Mouse (Mus musculus) v-Abl transformed pro-B cells (cell line): ENCODE results near the gene Cldn11.

Experiments used
- in situ Hi-C, 2 experiments: fragments of 400-800 bp; cut with MboI; formaldehyde crosslinking; loops; one replicate each; pipeline ENCODE4 v1.15.1; 2025; ENCODE audit not compliant: unreplicated experiment in 2 of 2

Cldn11 gene

DNA sequence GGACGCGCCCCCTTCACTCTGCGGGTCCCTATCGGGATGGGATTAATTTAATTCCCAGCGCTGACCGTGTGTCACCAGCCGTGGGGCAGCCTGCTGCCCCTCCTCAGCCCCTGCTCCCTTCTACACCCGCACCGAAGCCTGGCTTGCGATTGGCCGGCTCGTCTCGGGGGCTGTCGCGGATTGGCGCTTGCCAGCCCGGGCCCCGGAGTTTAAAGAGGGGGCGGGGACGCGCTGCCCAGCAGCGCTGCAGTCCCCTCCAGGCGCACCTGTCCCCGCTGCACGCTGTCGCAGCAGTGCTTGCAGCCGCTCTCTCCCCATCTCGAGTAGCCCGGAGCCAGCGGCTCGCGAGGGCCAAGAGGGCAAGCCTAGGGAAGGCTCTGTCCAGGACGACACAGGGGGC lies at the start of gene Cldn11:
Gene Cldn11 (plus strand): TSS at position 215 of the 400 bp plus-strand sequence.
- in situ Hi-C loops, result loop anchor here (5.0 to 25.0 kb wide), 6 partner anchors 175 to 1588 kb away; partner anchors contain the start of genes Zfp639 (in 2 of the 2), Mrpl47 (in 1 of the 2) and Ndufb5 (in 1 of the 2)

DNA sequence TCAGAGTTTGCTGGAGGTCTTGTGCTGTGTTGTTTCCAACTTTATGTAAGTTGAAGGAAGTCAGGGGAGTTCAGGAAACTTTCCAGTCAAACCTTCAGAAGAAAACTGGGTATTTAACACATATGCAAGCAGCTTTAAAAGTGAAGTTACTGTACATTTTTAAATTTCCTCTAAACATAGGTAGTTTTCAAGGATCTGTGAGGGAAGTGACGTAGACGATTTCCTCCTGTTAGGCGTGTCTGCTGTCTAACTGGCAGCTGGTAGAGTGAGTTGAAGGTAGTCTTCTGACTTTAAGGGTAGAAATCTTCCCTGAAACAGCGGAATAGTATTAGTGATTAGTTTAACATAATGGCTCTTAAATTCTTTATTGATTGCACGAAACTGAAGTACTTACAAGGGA lies 49.7 kb upstream of the Cldn11 start:
- in situ Hi-C loops, result loop anchor here in 1 of 2 experiments (5.0 kb wide), 1 partner anchor 38 kb away; no protein-coding TSS in a partner anchor

DNA sequence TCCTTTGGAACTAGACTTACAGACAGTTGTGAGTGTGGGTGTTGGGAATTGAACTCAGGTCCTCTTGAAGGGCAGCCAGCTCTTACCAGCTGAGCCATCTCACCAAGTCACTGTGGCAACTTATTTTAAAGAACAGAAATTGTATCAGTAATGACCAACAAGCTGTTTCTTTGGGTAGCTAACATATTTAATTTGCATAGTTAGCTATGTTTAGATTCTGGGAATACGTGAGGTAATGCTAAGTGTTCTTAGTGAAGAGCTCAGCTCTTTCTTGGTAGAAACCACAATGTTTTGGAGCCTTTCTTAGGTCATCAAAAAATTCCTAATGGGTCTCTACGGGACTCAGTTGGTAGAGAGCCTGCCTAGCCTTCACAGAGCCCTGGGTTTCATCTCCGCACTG lies 48.9 kb upstream of the Cldn11 start:
- in situ Hi-C loops, result loop anchor here in 1 of 2 experiments (5.0 kb wide), 1 partner anchor 39 kb away; no protein-coding TSS in a partner anchor

DNA sequence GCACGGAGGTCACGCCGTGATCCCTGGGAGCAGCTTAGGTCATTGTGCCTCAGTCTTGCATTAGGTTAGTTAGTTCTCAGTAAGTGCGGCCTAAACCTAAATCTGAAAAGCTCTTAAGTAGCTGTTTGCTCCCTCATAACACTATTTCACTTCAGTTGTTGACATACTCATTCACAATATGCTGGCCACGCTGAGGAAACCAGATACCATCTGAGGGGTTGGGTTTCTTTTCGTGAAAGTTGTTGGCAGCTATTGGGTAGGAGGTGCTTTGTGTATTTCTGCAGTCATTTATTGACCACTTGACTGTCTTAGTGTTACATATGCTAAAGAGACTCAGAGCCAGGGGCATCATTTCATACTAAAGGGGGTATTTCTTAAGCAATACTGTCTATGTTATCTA lies 44.8 kb upstream of the Cldn11 start:
- in situ Hi-C loops, result loop anchor here (5.0 kb wide), 1 partner anchor 43 kb away; no protein-coding TSS in a partner anchor

DNA sequence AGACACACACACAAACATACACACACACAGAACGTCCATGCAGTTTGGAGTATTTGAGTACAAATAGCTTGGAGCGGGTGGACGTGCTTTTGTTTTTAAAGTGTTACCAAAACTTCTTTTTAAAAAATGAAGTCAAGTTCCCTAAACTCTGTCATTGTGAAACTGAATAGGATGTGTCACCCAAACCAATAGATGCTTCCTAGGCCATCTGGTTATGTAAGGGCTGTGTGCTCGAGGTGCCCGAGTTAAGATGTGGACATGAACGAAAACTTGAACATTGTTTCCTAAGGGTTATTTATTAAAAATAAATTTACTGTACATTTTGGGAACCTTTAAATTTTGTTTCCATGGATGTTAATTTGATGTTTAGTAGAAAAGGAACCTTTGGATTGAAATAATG lies 43.1 kb upstream of the Cldn11 start:
- in situ Hi-C loops, result loop anchor here in 1 of 2 experiments (5.0 kb wide), 1 partner anchor 44 kb away; no protein-coding TSS in a partner anchor

DNA sequence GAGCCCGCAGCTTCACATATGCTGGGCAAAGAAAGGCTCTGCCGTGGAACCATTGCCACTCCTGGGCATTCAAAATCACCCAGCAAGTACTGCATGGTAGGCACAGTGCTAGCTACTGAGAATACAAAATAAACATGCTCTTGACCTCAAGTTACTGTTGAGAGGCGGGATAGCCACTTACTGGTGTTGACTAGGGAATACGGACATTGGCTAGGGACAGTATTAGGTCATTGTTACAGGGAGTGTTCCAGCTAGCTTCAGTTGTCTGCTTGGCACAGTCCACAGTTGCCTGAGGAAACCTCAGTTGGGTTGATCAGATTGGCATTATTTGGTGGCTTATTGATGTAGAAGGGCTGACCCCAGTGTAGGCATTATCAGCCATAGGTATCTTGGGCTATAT lies 42.0 kb upstream of the Cldn11 start:
- in situ Hi-C loops, result loop anchor here in 1 of 2 experiments (5.0 kb wide), 1 partner anchor 45 kb away; no protein-coding TSS in a partner anchor

DNA sequence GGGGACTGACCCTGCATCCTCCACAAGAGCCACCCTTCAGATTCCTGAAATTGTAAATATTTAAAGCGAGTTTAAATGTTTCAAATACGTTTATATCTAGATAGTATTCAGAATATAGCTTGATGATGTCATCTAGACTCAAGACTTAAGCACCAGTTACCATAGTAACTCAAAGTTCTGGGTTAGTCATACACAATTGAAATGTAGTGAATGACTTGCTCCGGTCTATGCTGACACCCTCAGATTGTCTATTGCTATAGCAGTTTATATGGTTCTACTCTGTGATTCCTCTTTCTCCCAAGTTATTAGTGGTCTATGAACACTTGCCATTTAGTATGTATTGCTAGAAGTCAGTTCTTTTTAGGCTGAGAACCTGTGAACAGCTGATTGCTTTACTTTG lies 40.6 kb upstream of the Cldn11 start:
- in situ Hi-C loops, result loop anchor here in 1 of 2 experiments (5.0 kb wide), 1 partner anchor 47 kb away; no protein-coding TSS in a partner anchor

DNA sequence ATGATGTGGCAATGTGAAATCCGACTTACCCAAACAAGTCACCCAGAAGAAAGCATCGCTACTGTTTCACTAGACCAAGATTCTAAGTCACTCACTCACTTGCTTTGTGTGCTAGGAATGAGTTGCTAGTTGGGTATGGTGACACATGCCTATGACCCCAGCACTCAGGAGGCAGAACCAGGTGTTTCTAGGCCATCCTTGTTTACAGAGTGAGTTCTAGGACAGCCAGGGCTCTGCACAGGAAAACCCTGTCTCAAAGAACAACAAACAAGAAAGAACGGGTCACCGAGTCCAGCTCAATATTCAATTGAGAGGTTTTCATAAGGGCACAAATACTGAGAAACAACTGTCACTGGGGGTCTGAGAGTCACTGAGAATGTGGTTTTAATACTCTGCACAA lies 26.6 kb upstream of the Cldn11 start:
- in situ Hi-C loops, result no loop called here

DNA sequence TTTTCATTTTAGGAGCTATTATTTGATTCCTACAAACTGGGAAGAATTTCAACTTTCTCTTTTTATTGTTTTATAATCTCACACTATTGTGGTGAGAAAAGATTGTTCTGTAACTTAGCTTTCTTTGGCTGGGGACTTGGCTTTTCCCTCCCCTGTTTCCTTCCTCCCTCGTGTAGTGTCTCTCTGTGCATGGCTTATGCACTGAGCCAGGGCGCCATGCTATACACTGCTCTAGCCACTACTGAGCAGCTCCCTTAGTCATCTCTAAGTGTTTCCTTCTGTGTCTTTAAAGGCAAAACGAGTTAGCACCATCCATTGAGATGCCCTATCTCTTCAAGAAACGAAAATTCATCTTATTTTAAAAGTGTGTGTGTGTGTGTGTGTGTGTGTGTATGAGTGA lies 23.4 kb upstream of the Cldn11 start:
- in situ Hi-C loops, result loop anchor here (25.0 kb wide), 2 partner anchors 1386 to 1611 kb away; partner anchors contain the start of genes Zfp639 (in 2 of the 2), Mrpl47 (in 1 of the 2) and Ndufb5 (in 1 of the 2)

DNA sequence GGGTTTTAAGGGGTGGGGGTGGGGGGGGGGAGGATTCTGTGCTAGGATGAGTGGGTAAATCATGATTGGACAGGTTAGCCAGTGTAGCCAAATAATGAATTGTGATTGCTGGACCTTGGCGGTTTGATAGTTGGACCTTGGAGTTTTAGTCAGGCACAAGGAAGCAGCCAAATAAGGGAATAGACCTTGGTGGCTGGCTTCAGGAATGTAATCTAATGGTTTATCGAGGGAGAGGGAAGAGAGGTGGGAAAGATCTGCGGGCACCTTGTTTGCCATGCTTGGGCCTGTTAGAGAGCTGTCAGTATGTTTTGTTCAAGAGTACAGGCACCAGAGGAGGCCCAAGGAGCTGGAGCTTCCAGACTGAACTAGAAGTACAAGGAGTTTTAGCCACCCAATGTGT lies 22.9 kb upstream of the Cldn11 start:
- in situ Hi-C loops, result loop anchor here (25.0 kb wide), 2 partner anchors 1385 to 1610 kb away; partner anchors contain the start of genes Zfp639 (in 2 of the 2), Mrpl47 (in 1 of the 2) and Ndufb5 (in 1 of the 2)

DNA sequence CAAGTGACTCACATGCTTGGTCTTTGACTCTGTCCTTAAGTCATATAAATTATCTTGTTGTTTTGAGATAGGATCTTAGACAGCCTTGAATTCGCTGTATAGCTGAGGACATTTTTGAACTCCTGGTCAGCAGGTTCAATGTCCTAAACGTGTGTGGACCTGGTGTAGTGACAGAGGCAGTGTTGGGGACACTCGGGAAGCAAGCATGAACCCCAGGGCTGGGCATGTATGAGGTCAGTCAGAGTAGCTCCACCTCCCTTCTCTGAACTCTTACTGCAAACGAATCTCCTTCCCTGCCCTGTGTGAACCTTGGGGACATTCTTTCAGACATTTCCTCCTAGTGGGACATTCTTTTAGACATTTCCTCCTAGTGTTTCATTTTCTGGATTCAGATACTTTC lies 20.0 kb upstream of the Cldn11 start:
- in situ Hi-C loops, result loop anchor here (5.0 to 25.0 kb wide), 4 partner anchors 32 to 1608 kb away; partner anchors contain the start of genes Zfp639 (in 2 of the 2), Actrt3 (in 1 of the 2), Mrpl47 (in 1 of the 2) and Ndufb5 (in 1 of the 2)

DNA sequence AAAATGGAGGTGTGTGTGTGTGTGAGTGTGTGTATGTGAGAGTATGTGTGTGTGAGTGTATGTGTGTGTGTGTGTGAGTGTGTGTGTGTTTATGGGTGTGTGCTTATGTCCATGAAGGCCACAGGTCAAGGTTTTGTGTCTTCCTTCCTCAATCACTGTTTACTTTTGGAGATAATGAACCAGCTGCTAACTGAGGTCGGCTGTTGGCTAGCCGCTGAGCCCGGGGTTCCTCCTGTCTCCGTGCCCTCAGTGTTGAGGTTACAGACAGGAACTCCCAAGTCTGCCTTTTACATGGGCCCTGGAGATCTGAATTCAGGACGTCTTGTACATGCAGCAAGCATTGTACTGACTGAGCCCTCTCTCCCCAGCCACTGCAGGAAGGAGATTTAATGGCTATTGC lies 16.1 kb upstream of the Cldn11 start:
- in situ Hi-C loops, result loop anchor here (5.0 to 25.0 kb wide), 4 partner anchors 36 to 1604 kb away; partner anchors contain the start of genes Zfp639 (in 2 of the 2), Actrt3 (in 1 of the 2), Mrpl47 (in 1 of the 2) and Ndufb5 (in 1 of the 2)

DNA sequence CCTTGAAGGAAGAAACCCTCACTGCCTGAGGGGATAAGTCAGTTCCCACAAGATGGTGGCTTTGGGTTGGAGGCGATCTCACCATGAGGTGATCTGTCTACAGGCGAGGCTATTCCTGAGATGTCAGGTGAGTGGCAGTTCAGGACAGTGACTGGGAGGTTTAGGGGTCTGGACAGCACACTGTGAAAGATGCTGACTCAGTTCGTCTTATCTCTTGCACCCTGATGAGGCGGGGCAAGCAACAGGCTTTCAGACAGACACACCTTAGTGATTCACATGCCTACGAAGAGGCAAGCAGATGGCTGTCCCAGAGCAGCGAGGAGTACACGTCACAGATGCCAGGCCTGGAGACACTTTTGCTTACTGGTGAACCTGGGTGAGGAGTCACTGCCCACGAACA lies 15.5 kb upstream of the Cldn11 start:
- in situ Hi-C loops, result loop anchor here (5.0 to 25.0 kb wide), 4 partner anchors 37 to 1603 kb away; partner anchors contain the start of genes Zfp639 (in 2 of the 2), Actrt3 (in 1 of the 2), Mrpl47 (in 1 of the 2) and Ndufb5 (in 1 of the 2)

DNA sequence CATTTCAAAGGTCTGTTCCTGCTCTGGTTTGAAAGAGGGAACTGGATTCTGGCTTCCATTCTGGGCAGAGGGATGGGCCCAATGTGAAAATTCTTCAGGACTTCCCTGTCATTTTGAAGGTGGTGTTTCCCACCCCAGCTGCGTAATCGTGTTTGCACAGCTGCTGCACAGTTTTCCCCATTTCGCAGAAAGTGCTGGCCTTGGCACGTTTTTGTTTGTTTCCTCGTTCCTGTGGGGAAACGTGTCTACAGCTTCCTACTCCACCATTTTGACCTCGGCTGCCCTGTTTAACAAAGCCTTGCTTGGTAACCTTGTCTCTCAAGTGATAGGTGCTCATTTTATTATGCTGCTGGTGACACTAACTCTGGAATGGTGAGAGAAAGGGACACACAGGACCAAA lies 15.0 kb upstream of the Cldn11 start:
- in situ Hi-C loops, result loop anchor here (5.0 to 25.0 kb wide), 5 partner anchors 37 to 1603 kb away; partner anchors contain the start of genes Zfp639 (in 2 of the 2), Actrt3 (in 1 of the 2), Mrpl47 (in 1 of the 2) and Ndufb5 (in 1 of the 2)

DNA sequence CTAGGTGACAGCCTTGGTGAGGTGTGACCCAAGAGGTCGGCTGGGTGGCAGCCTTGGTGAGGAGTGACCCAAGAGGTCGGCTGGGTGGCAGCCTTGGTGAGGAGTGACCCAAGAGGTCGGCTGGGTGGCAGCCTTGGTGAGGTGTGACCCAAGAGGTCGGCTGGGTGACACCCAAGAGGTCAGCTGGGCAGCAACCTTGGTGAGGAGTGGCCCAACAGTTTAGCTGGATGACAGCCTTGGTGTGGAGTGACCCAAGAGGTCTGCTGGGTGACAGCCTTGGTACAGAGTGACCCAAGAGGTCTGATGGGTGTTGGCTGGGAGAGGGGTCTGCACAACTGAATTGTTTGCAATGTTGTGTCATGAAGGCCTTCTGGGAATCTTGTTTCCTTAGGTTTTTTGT lies 13.1 kb upstream of the Cldn11 start:
- in situ Hi-C loops, result loop anchor here (5.0 to 25.0 kb wide), 4 partner anchors 79 to 1601 kb away; partner anchors contain the start of genes Zfp639 (in 2 of the 2), Actrt3 (in 1 of the 2), Mrpl47 (in 1 of the 2) and Ndufb5 (in 1 of the 2)

DNA sequence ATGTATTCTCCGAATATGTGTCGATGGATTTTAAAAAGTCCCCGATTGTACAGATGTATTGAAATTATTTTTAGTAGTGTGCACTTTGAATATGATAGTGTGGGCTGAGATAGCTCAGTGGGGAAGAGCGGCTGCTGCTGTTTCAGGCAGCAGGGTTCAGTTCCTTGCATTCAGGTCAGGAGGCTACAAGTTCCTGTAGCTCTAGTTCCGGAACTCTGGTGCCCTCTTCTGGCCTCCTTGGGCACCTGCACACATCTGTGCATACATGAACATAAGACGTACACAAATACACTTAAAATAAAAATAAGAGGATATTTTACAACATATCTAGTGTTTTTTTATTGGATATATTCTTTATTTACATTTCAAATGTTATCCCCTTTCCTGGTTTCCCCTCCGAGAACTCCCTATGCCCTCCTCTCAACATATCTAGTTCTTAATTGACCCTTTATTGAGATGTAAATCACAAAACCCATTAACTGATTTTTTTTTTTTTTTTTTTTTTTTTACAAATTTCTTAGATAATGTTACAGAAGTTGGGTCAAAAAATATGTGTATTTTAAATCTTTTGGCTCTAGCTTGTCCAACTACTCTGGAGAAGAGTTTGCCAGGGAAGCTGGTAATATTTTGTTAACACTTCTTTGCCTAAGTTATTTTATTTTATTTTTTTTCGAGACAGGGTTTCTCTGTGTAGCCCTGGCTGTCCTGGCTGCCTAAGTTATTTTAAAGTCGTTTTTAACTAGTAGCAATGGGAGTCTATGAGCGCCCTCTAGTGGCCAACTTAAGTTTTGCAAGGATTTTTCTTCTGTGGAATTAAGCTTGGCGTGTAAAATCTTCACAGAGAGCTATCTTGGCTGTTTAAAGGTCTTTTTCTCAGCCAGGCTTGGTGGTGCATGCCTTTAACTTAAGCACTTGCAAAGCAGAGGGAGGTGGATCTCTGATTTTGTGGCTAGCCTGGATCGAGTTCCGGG lies 11.0 kb upstream of the Cldn11 start:
- in situ Hi-C loops, result loop anchor here (5.0 to 25.0 kb wide), 4 partner anchors 81 to 1599 kb away; partner anchors contain the start of genes Zfp639 (in 2 of the 2), Actrt3 (in 1 of the 2), Mrpl47 (in 1 of the 2) and Ndufb5 (in 1 of the 2)

DNA sequence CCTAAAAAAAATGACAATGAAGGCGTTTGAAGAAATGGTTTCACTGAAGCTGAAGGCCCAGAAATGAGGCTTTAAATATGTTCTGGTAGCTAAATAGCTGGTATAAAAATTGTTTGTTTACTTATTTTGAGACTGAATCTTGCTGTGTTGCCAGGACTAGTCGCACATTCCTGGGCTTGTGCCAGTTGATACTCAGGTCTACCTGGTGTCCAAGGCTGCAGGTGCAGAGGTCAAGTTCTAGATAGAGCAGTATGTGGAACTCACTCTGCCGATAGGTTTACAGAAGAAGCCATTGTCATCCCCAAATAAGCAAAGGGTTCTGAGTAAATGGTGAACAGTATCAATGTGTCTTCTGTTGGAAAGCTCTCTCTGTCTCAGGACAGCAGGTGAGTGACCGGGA lies 8.1 kb upstream of the Cldn11 start:
- in situ Hi-C loops, result loop anchor here (5.0 to 25.0 kb wide), 6 partner anchors 167 to 1596 kb away; partner anchors contain the start of genes Zfp639 (in 2 of the 2), Mrpl47 (in 1 of the 2) and Ndufb5 (in 1 of the 2)

DNA sequence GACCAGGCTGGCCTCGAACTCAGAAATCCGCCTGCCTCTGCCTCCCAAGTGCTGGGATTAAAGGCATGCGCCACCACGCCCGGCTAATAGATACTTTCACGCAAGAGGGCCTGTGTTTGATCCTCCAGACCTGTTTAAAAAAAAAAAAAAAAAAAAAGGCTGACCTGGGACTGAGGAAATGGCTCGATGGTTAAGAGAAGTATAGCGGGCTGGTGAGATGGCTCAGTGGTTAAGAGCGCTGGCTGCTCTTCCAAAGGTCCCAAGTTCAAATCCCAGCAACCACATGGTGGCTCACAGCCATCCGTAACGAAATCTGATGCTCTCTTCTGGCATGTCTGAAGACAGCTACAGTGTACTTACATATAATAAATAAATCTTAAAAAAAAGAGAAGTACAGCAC lies 4.5 kb upstream of the Cldn11 start:
- in situ Hi-C loops, result loop anchor here (5.0 to 25.0 kb wide), 5 partner anchors 170 to 1592 kb away; partner anchors contain the start of genes Zfp639 (in 2 of the 2), Mrpl47 (in 1 of the 2) and Ndufb5 (in 1 of the 2)

DNA sequence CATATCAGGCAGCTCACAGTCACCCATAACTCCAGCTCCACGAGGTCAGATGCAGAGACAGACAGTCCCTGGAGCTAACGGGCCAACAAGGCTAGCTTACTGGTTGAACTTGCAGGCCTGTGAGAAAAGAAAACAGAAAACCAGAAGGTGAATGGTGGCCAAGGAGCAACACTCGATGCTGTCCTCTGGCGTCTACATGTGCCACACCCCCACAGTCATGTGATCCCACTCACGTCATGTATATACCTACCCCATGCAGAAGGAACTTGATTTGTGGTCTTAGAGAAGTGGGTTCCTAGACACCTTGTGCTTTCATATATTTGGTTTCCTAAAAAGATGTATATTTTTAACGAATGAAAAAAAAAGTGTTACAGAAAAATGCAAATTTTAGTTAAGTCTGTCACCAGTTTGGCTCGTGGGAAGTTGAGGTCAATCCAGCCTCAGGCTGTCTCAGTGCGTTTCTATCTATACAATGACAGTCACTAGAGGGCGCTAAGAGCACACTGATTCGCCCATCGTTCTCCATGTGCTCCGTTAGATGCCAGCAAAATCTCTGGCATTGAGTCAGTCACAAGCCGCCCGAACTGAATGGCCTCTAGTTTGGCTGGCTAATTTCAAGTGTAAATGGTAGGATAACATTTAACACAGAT lies 4.0 kb upstream of the Cldn11 start:
- in situ Hi-C loops, result loop anchor here (5.0 to 25.0 kb wide), 5 partner anchors 171 to 1592 kb away; partner anchors contain the start of genes Zfp639 (in 2 of the 2), Mrpl47 (in 1 of the 2) and Ndufb5 (in 1 of the 2)
